Mouse (Mus musculus): ENCODE data around the gene Senp1.

Gene Senp1

GRCm38 (mm10) chr15:98048918-98049700 lies 44.4 kb downstream of the Senp1 start:
- no peak for DNase-seq (ENCODE audit: low spot score)

- DNase-seq (ENCODE audit: low spot score), result no peak
Measured at GRCm38 (mm10) chr15:98044387-98044786, 49.2 kb downstream of the Senp1 start.

GRCm38 (mm10) chr15:98043967-98044366 lies 49.6 kb downstream of the Senp1 start:
- DNase-seq (ENCODE audit: low spot score), result no peak

GRCm38 (mm10) chr15:98042508-98042907 lies 51.0 kb downstream of the Senp1 start:
- DNase-seq (ENCODE audit: low spot score), result no peak

- no peak for DNase-seq (ENCODE audit: low spot score)
Measured at GRCm38 (mm10) chr15:98039682-98040081, 53.9 kb downstream of the Senp1 start.

GRCm38 (mm10) chr15:98036578-98036977 lies 57.0 kb downstream of the Senp1 start:
- no peak for DNase-seq (ENCODE audit: low spot score)

- no peak for DNase-seq (ENCODE audit: low spot score)
Measured at GRCm38 (mm10) chr15:98035076-98035755, 58.3 kb downstream of the Senp1 start.

- no peak for DNase-seq (ENCODE audit: low spot score)
Measured at GRCm38 (mm10) chr15:98033233-98033748, 60.3 kb downstream of the Senp1 start.

- no peak for DNase-seq (ENCODE audit: low spot score)
Measured at GRCm38 (mm10) chr15:98029798-98030197, 63.7 kb downstream of the Senp1 start.

GRCm38 (mm10) chr15:98026967-98027904 lies 66.3 kb downstream of the Senp1 start:
- DNase-seq (ENCODE audit: low spot score), result no peak

- no peak for DNase-seq (ENCODE audit: low spot score)
Measured at GRCm38 (mm10) chr15:98025611-98026010, 67.9 kb downstream of the Senp1 start.

GRCm38 (mm10) chr15:98023137-98023536 lies 70.4 kb downstream of the Senp1 start:
- DNase-seq (ENCODE audit: low spot score), result no peak

- no peak for DNase-seq (ENCODE audit: low spot score)
Measured at GRCm38 (mm10) chr15:98021886-98022285, 71.7 kb downstream of the Senp1 start.

GRCm38 (mm10) chr15:98019047-98019446 lies 74.5 kb downstream of the Senp1 start:
- DNase-seq (ENCODE audit: low spot score), result no peak

- no peak for DNase-seq (ENCODE audit: low spot score)
Measured at GRCm38 (mm10) chr15:98017925-98018324, 75.6 kb downstream of the Senp1 start.

GRCm38 (mm10) chr15:98012810-98013209 lies 80.7 kb downstream of the Senp1 start:
- no peak for DNase-seq (ENCODE audit: low spot score)

GRCm38 (mm10) chr15:98005181-98005580 lies 88.4 kb downstream of the Senp1 start:
- DNase-seq (ENCODE audit: low spot score), result no peak

- no peak for DNase-seq (ENCODE audit: low spot score)
Measured at GRCm38 (mm10) chr15:98004740-98005159, 88.8 kb downstream of the Senp1 start.

GRCm38 (mm10) chr15:98003822-98004739 lies 89.5 kb downstream of the Senp1 start, which contains the start of gene Col2a1:
TSS of gene Col2a1 (minus strand) at chr15:98004695.
- DNase-seq (ENCODE audit: low spot score), result no peak

GRCm38 (mm10) chr15:98002991-98003821 lies 90.3 kb downstream of the Senp1 start:
- no peak for DNase-seq (ENCODE audit: low spot score)

Measured in ovary, adult 18-20 months (tissue).